Mouse (Mus musculus) cerebellum, postnatal 25 days (tissue): Measurements from ENCODE around the gene Gm7942.
"Not testable (repeated sequence)": the region's sequence is repeated elsewhere in the genome, so short reads cannot be mapped to it uniquely, and the experiment has no call there.

ENCODE experiments used
- DNase-seq, 2 experiments: peaks; one replicate each; pipeline ENCODE4 v3.0.0; 2021; ENCODE audit warnings: mixed read lengths in 2 of 2

The Gm7942 gene

DNA sequence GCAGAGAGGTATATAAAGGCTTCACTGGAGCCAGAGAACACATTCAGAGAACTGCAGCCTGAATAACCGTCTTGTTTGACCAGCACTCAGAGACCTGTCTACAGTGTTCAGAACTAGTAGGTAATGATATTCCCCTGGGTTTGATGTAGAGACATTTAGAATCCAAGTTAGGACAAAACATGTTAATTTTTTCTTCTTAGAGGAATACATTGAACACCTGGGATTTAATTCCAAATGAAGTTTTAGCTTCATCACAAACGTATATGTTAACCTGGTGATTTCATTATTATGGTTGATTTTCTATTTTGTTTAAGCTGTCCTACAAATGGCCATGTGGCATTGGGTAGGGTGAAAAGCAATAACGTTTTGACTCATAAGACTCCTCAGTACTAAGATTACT is at the start of gene Gm7942:
Gene Gm7942, plus strand, starts transcription at position 301 of the 400 bp plus-strand sequence.
- not testable (repeated sequence) for DNase-seq
